Mouse (Mus musculus) midbrain, embryonic 15.5 days (tissue): Measurements from ENCODE around the gene Cspg4. TPM values are rescaled to one million over a fixed set of nuclear protein-coding genes. Genes with fewer than 3 reads are reported as not detected.

Experiments
- ATAC-seq: fragments of 200-750 bp; cut with Nextera tagmentation; replicated peaks from 2 replicates; pipeline ENCODE4 v1.8.0; 2017; ENCODE audit warnings: moderate TSS enrichment
- H3K27ac ChIP-seq: fragments of 300-500 bp; sonication (generic); 2 replicates; pipeline ENCODE4 v1.5.1; 2015; ENCODE audit warnings: mild to moderate bottlenecking, inconsistent platforms
- H3K27me3 ChIP-seq: fragments of 300-500 bp; sonication (generic); replicated peaks from 2 replicates; pipeline ENCODE4 v1.6.1; 2015; ENCODE audit warnings: inconsistent platforms
- H3K36me3 ChIP-seq: fragments of 300-500 bp; sonication (generic); replicated peaks from 2 replicates; pipeline ENCODE4 v1.6.1; 2015; ENCODE audit warnings: inconsistent platforms
- H3K4me1 ChIP-seq: fragments of 300-500 bp; sonication (generic); 2 replicates; pipeline ENCODE4 v1.6.1; 2015; ENCODE audit warnings: inconsistent platforms
- H3K4me2 ChIP-seq: fragments of 300-500 bp; sonication (generic); 2 replicates; pipeline ENCODE4 v1.6.1; 2015; ENCODE audit warnings: inconsistent platforms, mild to moderate bottlenecking, moderate library complexity
- H3K4me3 ChIP-seq: fragments of 300-500 bp; sonication (generic); 2 replicates; pipeline ENCODE4 v1.5.1; 2015; ENCODE audit warnings: mild to moderate bottlenecking, inconsistent platforms
- H3K9ac ChIP-seq: fragments of 300-500 bp; sonication (generic); 2 replicates; pipeline ENCODE4 v1.6.1; 2015; ENCODE audit warnings: mild to moderate bottlenecking, inconsistent platforms
- H3K9me3 ChIP-seq: fragments of 300-500 bp; sonication (generic); 2 replicates; pipeline ENCODE4 v1.6.1; 2016; ENCODE audit warnings: inconsistent platforms
- WGBS: fragments of 180-500 bp; shearing (Covaris S2); methylation state at CpG from one replicate; pipeline ENCODE4 v1.1.7; 2015; ENCODE audit warnings: mixed read lengths; 5-methylcytosine and 5-hydroxymethylcytosine counted together
- polyA plus RNA-seq: library from polyadenylated mRNA; unstranded; fragments of >200 nt; fragmentation: Nextera tagmentation; extraction: Ambion mirVana; gene quantifications from 2 replicates; pipeline ENCODE4 v1.2.1, GENCODE M21; 2015

Cspg4 gene
- 7.6 and 8.2 TPM in 2 replicates for polyA plus RNA-seq

GRCm38 (mm10) chr9:56864832-56865231 lies at the start of gene Cspg4:
Cspg4 (plus strand) TSS chr9:56865033.
- H3K4me2 ChIP-seq: peak within 1 kb of the TSS; percentile 40
- H3K27ac ChIP-seq: no peak within 1 kb of the TSS
- peaks cover 25% of the 10 kb centered on the region for H3K27me3 ChIP-seq
- WGBS: 2% methylated on average over 24 of the region's 24 CpGs
- H3K4me3 ChIP-seq: peak within 1 kb of the TSS; percentile 15
- H3K9ac ChIP-seq: 0 out of 2 replicates have a peak within 1 kb of the TSS, but pooled peaks have one; percentile 1
- peaks cover 14% of the 10 kb centered on the region for H3K4me1 ChIP-seq
- no peaks in the 10 kb centered on the region for H3K9me3 ChIP-seq
- no peak for ATAC-seq
- H3K36me3 ChIP-seq: no peaks in the 10 kb centered on the region

GRCm38 (mm10) chr9:56824900-56825299 lies 39.9 kb upstream of the Cspg4 start:
- WGBS: 9% methylated on average over 3 of the region's 3 CpGs
- ATAC-seq: 0 out of 2 replicates have a peak, but pooled peaks have one; percentile 37
- H3K27ac ChIP-seq: no peak overlapping the region
- no peaks in the 10 kb centered on the region for H3K9me3 ChIP-seq
- H3K36me3 ChIP-seq: no peaks in the 10 kb centered on the region
- no peaks in the 10 kb centered on the region for H3K27me3 ChIP-seq
- H3K4me2 ChIP-seq: no peak overlapping the region
- H3K4me1 ChIP-seq: peaks cover 25% of the 10 kb centered on the region
- H3K9ac ChIP-seq: no peak overlapping the region
- no peak overlapping the region for H3K4me3 ChIP-seq

- WGBS: 11% methylated on average over 21 of the region's 21 CpGs
- no peaks in the 10 kb centered on the region for H3K36me3 ChIP-seq
- H3K27ac ChIP-seq: no peak overlapping the region
- no peaks in the 10 kb centered on the region for H3K9me3 ChIP-seq
- H3K27me3 ChIP-seq: no peaks in the 10 kb centered on the region
- H3K9ac ChIP-seq: peak overlapping the region; percentile 15; the same call in 1 of the 2 replicates
- peak overlapping the region; percentile 16 for H3K4me3 ChIP-seq
- peaks cover 32% of the 10 kb centered on the region for H3K4me1 ChIP-seq
- peak; percentile 46 for ATAC-seq
- H3K4me2 ChIP-seq: peak overlapping the region; percentile 44
Observed at GRCm38 (mm10) chr9:56825476-56826213, 39.2 kb upstream of the Cspg4 start.

- H3K27ac ChIP-seq: no peak overlapping the region
- WGBS: 20% methylated on average over 9 of the region's 9 CpGs
- ATAC-seq: no peak
Observed at GRCm38 (mm10) chr9:56828146-56828545, 36.7 kb upstream of the Cspg4 start.

GRCm38 (mm10) chr9:56828841-56829240 lies 36.0 kb upstream of the Cspg4 start:
- no peaks in the 10 kb centered on the region for H3K36me3 ChIP-seq
- H3K4me3 ChIP-seq: no peak overlapping the region
- no peak overlapping the region for H3K9ac ChIP-seq
- H3K27me3 ChIP-seq: no peaks in the 10 kb centered on the region
- no peaks in the 10 kb centered on the region for H3K9me3 ChIP-seq
- WGBS: 85% methylated on average over 6 of the region's 6 CpGs
- ATAC-seq: no peak
- no peak overlapping the region for H3K27ac ChIP-seq
- H3K4me2 ChIP-seq: no peak overlapping the region
- H3K4me1 ChIP-seq: peaks cover 44% of the 10 kb centered on the region

More at GRCm38 (mm10) chr9:56828146-56828545, 36.7 kb upstream of the Cspg4 start:
- H3K4me3 ChIP-seq: no peak overlapping the region
- H3K4me1 ChIP-seq: peaks cover 39% of the 10 kb centered on the region
- H3K9ac ChIP-seq: no peak overlapping the region
- no peaks in the 10 kb centered on the region for H3K36me3 ChIP-seq
- no peak overlapping the region for H3K4me2 ChIP-seq
- H3K9me3 ChIP-seq: no peaks in the 10 kb centered on the region
- no peaks in the 10 kb centered on the region for H3K27me3 ChIP-seq

- H3K4me2 ChIP-seq: no peak overlapping the region
- peaks cover 41% of the 10 kb centered on the region for H3K4me1 ChIP-seq
- WGBS: 16% methylated on average over 4 of the region's 4 CpGs
- peak; percentile 73 for ATAC-seq
- H3K9me3 ChIP-seq: no peaks in the 10 kb centered on the region
- H3K9ac ChIP-seq: no peak overlapping the region
- H3K36me3 ChIP-seq: no peaks in the 10 kb centered on the region
- peak overlapping the region; percentile 50 for H3K27ac ChIP-seq
- no peak overlapping the region for H3K4me3 ChIP-seq
- H3K27me3 ChIP-seq: no peaks in the 10 kb centered on the region
Observed at GRCm38 (mm10) chr9:56830162-56830561, 34.7 kb upstream of the Cspg4 start.

GRCm38 (mm10) chr9:56831904-56832303 lies 32.9 kb upstream of the Cspg4 start:
- no peaks in the 10 kb centered on the region for H3K36me3 ChIP-seq
- no peaks in the 10 kb centered on the region for H3K9me3 ChIP-seq
- H3K4me3 ChIP-seq: no peak overlapping the region
- H3K27me3 ChIP-seq: no peaks in the 10 kb centered on the region
- H3K9ac ChIP-seq: no peak overlapping the region
- no peak overlapping the region for H3K4me2 ChIP-seq
- no peak overlapping the region for H3K27ac ChIP-seq
- H3K4me1 ChIP-seq: peaks cover 32% of the 10 kb centered on the region
- no peak for ATAC-seq
- 89% methylated on average over 3 of the region's 3 CpGs for WGBS

- Histone ChIP-seq H3K4me1 (peaks cover 32% of the 10 kb centered on the region), H3K27ac (no peak overlapping the region), H3K27me3 (no peaks in the 10 kb centered on the region), H3K4me2 (no peak overlapping the region), H3K36me3 (no peaks in the 10 kb centered on the region), H3K4me3 (no peak overlapping the region), H3K9me3 (no peaks in the 10 kb centered on the region), H3K9ac (no peak overlapping the region)
- ATAC-seq: no peak
- 36% methylated on average over 6 of the region's 6 CpGs for WGBS
Observed at GRCm38 (mm10) chr9:56832900-56833299, 31.9 kb upstream of the Cspg4 start.

- Histone ChIP-seq H3K27me3 (no peaks in the 10 kb centered on the region), H3K27ac (no peak overlapping the region), H3K9me3 (no peaks in the 10 kb centered on the region), H3K4me1 (peaks cover 17% of the 10 kb centered on the region), H3K4me3 (no peak overlapping the region), H3K4me2 (no peak overlapping the region), H3K36me3 (no peaks in the 10 kb centered on the region), H3K9ac (no peak overlapping the region)
- WGBS: 84% methylated on average over 5 of the region's 5 CpGs
- no peak for ATAC-seq
Observed at GRCm38 (mm10) chr9:56835152-56835551, 29.7 kb upstream of the Cspg4 start.

- Histone ChIP-seq H3K27me3 (no peaks in the 10 kb centered on the region), H3K27ac (no peak overlapping the region), H3K4me1 (peaks cover 12% of the 10 kb centered on the region), H3K4me2 (no peak overlapping the region), H3K4me3 (no peak overlapping the region), H3K9ac (no peak overlapping the region), H3K9me3 (no peaks in the 10 kb centered on the region), H3K36me3 (no peaks in the 10 kb centered on the region)
- 53% methylated on average over 5 of the region's 5 CpGs for WGBS
- ATAC-seq: no peak
Observed at GRCm38 (mm10) chr9:56840721-56841120, 24.1 kb upstream of the Cspg4 start.

GRCm38 (mm10) chr9:56841864-56842263 lies 23.0 kb upstream of the Cspg4 start:
- no peak overlapping the region for H3K9ac ChIP-seq
- H3K36me3 ChIP-seq: no peaks in the 10 kb centered on the region
- ATAC-seq: no peak
- H3K4me2 ChIP-seq: no peak overlapping the region
- H3K4me1 ChIP-seq: peaks cover 12% of the 10 kb centered on the region
- H3K4me3 ChIP-seq: no peak overlapping the region
- no peaks in the 10 kb centered on the region for H3K27me3 ChIP-seq
- H3K9me3 ChIP-seq: no peaks in the 10 kb centered on the region
- H3K27ac ChIP-seq: no peak overlapping the region

- Histone ChIP-seq H3K4me1 (peaks cover 12% of the 10 kb centered on the region), H3K27me3 (no peaks in the 10 kb centered on the region), H3K27ac (no peak overlapping the region), H3K4me3 (no peak overlapping the region), H3K9ac (no peak overlapping the region), H3K36me3 (no peaks in the 10 kb centered on the region), H3K9me3 (no peaks in the 10 kb centered on the region), H3K4me2 (no peak overlapping the region)
- ATAC-seq: no peak; the same call in 1 of the 2 replicates
- 67% methylated on average over 3 of the region's 3 CpGs for WGBS
Observed at GRCm38 (mm10) chr9:56842303-56842719, 22.5 kb upstream of the Cspg4 start.

- H3K9ac ChIP-seq: no peak overlapping the region
- H3K36me3 ChIP-seq: no peaks in the 10 kb centered on the region
- ATAC-seq: no peak
- H3K9me3 ChIP-seq: no peaks in the 10 kb centered on the region
- no peaks in the 10 kb centered on the region for H3K27me3 ChIP-seq
- H3K4me3 ChIP-seq: no peak overlapping the region
- 33% methylated on average over 7 of the region's 7 CpGs for WGBS
- no peak overlapping the region for H3K27ac ChIP-seq
- no peak overlapping the region for H3K4me2 ChIP-seq
- H3K4me1 ChIP-seq: peaks cover 12% of the 10 kb centered on the region
Observed at GRCm38 (mm10) chr9:56843679-56844188, 21.1 kb upstream of the Cspg4 start.
